Mouse (Mus musculus) cerebellum, postnatal 36 days (tissue): ENCODE results near the gene Dync2li1.

Experiments used
- DNase-seq, 2 experiments: peaks; one replicate each; pipeline ENCODE4 v3.0.0; 2021 to 2022; ENCODE audit warnings: mixed read lengths in 2 of 2

The Dync2li1 gene

DNA sequence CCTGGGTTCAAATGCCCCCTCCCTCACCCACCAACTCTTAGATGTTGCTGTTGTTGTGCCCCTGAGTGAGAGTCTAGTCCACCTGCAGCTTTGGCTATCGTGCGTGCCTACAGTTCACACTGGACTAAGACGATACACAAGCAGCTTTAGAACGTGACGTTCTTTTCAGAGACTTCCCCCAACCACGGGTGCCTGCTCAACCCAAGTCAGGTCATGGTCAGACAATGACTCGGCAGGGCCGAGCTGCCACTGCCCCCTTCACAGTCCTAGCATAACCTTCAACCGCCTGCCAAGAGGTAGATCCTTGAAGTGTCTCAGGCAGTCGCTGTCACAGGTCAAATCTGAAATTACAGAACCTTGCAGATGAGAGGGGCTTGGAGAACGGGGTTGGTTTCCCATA, 62.5 kb downstream of the Dync2li1 start:
- no peak for DNase-seq

DNA sequence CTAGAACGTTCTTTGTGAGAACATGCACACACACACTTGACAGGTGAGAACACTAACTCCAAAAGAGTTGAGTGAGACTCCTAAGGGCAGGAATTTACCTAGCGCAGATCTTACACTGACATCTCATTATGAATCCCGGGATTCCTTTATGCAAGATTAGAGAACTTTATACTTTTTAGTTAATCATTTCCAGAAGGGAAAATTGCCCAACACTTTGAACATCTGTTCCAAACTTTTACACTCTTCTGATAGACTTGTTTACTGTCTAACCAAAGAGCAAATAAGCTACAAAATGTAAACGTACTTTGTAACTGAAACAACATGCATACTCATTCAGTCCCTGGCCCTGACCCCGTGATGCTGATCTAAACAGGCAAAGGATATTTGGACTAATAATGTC, 63.0 kb downstream of the Dync2li1 start:
- DNase-seq = no peak

DNA sequence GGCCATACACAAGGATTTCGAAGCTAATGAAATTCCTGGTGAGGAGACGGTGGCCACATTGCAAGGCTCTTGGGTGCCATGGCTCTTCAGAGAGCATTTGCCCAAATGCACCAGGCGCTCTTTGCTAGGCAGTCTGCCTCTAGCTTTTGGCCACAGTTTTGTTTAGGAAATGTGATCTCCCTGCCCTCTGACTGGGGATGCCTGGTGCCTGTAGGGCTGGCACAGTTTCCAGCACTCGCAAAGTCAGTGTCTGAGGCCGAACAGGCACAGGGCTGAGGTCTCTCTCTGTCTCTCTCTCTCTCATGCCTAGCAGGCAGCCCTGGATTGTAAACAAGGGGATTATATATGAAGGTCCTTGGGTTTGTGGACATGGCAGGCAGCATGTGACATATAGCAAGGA, 63.8 kb downstream of the Dync2li1 start:
- DNase-seq = no peak

DNA sequence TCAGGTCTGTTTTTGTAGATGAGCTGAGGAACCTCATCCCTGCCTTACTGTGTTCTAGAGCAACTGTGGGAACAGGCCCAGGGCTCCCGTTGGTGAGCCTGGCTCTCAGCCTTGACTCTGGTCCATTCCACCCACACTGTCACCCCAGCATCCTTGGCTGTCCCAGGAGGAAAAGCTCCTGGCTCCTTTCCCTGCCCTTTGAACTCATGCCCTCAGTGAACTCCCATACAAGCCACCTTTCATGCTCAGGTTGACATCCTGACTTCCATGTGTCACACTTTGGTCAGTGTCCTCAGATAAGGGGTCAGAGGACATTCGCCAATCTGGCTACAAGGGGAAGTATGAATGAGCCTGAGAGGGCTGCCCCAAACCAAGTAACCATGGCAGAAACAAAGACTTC, 67.4 kb downstream of the Dync2li1 start:
- no peak for DNase-seq

DNA sequence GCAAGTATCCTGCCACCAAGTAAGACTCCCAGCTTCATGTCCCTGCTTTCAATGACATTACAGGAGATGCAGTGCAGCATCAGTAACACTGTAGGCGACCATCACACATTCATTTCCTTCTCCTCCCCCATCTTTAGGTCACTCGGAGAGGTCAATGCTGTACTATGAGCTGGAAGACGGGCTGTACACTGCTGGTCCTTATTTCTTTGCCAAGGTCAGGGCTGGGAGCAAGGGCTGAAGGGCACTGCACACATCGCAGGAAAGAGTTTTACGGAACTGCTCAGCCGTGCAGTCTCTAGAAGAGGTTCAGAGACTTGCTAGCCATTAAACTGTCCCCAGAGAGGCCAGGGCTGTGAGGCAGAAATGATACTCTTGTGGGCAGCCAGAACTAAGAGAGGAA, 70.2 kb downstream of the Dync2li1 start:
- DNase-seq = no peak

DNA sequence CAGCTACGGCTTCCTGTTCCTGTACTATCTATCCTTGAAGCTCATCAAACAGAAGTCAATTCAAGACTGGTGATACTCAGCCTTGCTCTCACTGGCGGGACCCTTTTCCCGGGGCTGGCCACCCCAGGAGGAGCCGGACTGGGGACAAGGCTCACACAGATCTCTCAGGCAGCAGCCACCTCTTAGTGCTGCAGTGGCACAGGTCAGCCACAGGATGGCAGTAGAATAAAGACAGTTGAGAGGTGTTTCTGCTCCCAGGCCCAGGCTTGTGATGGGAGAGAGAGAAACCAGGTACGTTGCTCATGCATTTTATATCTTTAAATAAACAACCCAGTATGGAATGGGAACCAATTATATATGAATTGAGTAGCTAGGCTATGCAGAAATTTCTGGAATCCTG, 72.4 kb downstream of the Dync2li1 start:
- DNase-seq = peak; percentile 51 to 59
